Mouse (Mus musculus) adrenal gland, postnatal 0 days (tissue): Measurements from ENCODE around the gene Pramef8. TPM values are rescaled to one million over a fixed set of nuclear protein-coding genes. Genes with fewer than 3 reads are reported as not detected.

Source experiments
- polyA plus RNA-seq: library from polyadenylated mRNA; unstranded; fragments of >200 nt; fragmentation: Nextera tagmentation; extraction: Ambion mirVana; gene quantifications from 2 replicates; pipeline ENCODE4 v1.2.1, GENCODE M21; 2015

The Pramef8 gene
- polyA plus RNA-seq = 8.7 and 14.6 TPM in 2 replicates

DNA sequence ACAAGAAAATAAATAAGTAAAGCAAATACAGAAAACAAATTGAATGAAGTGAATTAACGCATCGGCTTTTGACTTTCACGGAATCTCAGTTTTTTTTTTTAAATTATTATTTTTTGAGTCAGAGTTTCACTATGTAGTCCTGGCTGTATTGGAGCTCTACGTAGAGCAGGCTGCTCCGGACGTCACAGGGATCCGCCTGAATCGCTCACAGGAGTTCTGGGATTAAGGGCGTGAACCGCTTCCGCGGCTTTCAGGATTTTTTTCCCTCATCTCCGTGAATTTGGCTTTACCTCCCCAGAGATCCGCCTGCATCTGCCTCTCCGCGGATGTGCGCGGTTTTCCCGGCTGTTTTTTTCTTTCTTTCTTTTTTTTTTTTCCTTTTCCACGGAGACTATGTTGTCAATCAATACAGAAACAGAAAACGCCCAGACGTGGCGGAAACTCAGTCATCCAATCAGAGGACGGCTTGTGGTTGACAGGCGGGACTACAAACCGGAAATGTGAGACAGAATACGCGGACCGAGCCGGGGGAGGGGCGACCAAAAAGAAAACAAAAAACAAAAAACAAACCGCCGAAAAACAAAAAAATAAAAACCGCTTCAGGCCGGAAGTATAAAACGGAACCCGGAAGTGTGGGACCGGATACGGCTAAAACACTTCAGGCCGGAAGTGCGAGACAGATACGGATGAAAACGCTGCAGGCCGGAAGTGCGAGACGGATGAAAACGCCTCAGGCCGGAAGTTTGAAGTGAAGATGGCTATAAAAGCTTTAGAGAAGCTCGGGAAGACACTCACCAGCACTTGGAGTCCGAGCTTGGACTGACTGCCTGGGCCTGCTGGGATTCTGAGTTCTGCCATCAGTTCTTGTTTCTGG is at the start of gene Pramef8:
TSS of gene Pramef8 (plus strand) at position 208 of the 874 bp plus-strand sequence.

GRCm38 (mm10) chr4:143394181-143394580 is 18.0 kb upstream of the Pramef8 start, which contains the start of gene Pramel1:
TSS of gene Pramel1 (plus strand) at chr4:143394428.

GRCm38 (mm10) chr4:143450224-143450623 is 38.0 kb downstream of the Pramef8 start, which contains the start of gene Oog4:
TSS of gene Oog4 (minus strand) at chr4:143450324.

Other genes with a start within 250 kb of the Pramef8 start
- 5.7 and 7.7 TPM in 2 replicates for gene Prdm2, start 199.4 kb upstream of the Pramef8 start, polyA plus RNA-seq
- 38.3 and 55.2 TPM in 2 replicates for gene Pdpn, start 112.9 kb upstream of the Pramef8 start, polyA plus RNA-seq
- gene Lrrc38, start 62.7 kb upstream of the Pramef8 start, polyA plus RNA-seq = not detected in 2 replicates
- gene Pramel1, start 18.0 kb upstream of the Pramef8 start, polyA plus RNA-seq = not detected in 2 replicates
- not detected in 2 replicates for gene Oog4, start 37.9 kb downstream of the Pramef8 start, polyA plus RNA-seq
- not detected in 2 replicates for gene Gm13043, start 98.9 kb downstream of the Pramef8 start, polyA plus RNA-seq
- gene Gm13040, start 123.5 kb downstream of the Pramef8 start, polyA plus RNA-seq = not detected in 2 replicates
- gene BC080695, start 139.3 kb downstream of the Pramef8 start, polyA plus RNA-seq = not detected in 2 replicates
- not detected in 2 replicates for gene Gm13057, start 139.3 kb downstream of the Pramef8 start, polyA plus RNA-seq
- gene Gm13083, start 202.6 kb downstream of the Pramef8 start, polyA plus RNA-seq = not detected in 2 replicates
- gene Gm13088, start 244.8 kb downstream of the Pramef8 start, polyA plus RNA-seq = not detected in 2 replicates